Mouse (Mus musculus) testis, adult 2 months (tissue): ENCODE data around the gene Cd4. TPM values are rescaled to one million over a fixed set of nuclear protein-coding genes. Genes with fewer than 3 reads are reported as not detected.
"Not testable (repeated sequence)": the region's sequence is repeated elsewhere in the genome, so short reads cannot be mapped to it uniquely, and the experiment has no call there.

Source experiments
- H3K27ac ChIP-seq: fragments of 200-500 bp; 2 replicates; pipeline ENCODE4 v1.5.1; 2012; ENCODE audit warnings: low read depth, low read length; ENCODE audit not compliant: control insufficient read depth, insufficient read depth
- H3K27me3 ChIP-seq: fragments of 200-500 bp; 2 replicates; pipeline ENCODE4 v1.6.1; 2012; ENCODE audit warnings: mild to moderate bottlenecking, low read length, moderate library complexity; ENCODE audit not compliant: control insufficient read depth, insufficient read depth
- H3K36me3 ChIP-seq: fragments of 200-500 bp; 2 replicates; pipeline ENCODE4 v1.6.1; 2012; ENCODE audit warnings: mild to moderate bottlenecking, low read length; ENCODE audit not compliant: control insufficient read depth, insufficient read depth
- H3K4me1 ChIP-seq: fragments of 200-500 bp; 2 replicates; pipeline ENCODE4 v1.6.1; 2012; ENCODE audit warnings: low read length; ENCODE audit not compliant: control insufficient read depth, insufficient read depth
- H3K4me3 ChIP-seq: fragments of 200-500 bp; 2 replicates; pipeline ENCODE4 v1.5.1; 2012; ENCODE audit warnings: low read depth, mild to moderate bottlenecking, low read length, moderate library complexity, mixed read lengths; ENCODE audit not compliant: control insufficient read depth
- CTCF ChIP-seq: fragments of 200-500 bp; IDR thresholded peaks from 2 replicates; pipeline ENCODE4 v1.5.1; 2012; ENCODE audit warnings: low read depth, mild to moderate bottlenecking, inconsistent platforms, low read length, moderate library complexity; ENCODE audit not compliant: control insufficient read depth, insufficient read depth, insufficient replicate concordance
- POLR2A ChIP-seq: fragments of 200-500 bp; IDR thresholded peaks from 2 replicates; pipeline ENCODE4 v1.6.1; 2012; ENCODE audit warnings: low read depth, mild to moderate bottlenecking, inconsistent platforms, low read length, moderate library complexity; ENCODE audit not compliant: control insufficient read depth
- polyA plus RNA-seq: library from polyadenylated mRNA; depleted of rRNA; stranded (reverse); fragments of >200 nt; gene quantifications from 2 replicates; pipeline ENCODE4 v1.2.3, GENCODE M21; 2012

Gene Cd4
- polyA plus RNA-seq, 1 experiment = 0.67 TPM

DNA sequence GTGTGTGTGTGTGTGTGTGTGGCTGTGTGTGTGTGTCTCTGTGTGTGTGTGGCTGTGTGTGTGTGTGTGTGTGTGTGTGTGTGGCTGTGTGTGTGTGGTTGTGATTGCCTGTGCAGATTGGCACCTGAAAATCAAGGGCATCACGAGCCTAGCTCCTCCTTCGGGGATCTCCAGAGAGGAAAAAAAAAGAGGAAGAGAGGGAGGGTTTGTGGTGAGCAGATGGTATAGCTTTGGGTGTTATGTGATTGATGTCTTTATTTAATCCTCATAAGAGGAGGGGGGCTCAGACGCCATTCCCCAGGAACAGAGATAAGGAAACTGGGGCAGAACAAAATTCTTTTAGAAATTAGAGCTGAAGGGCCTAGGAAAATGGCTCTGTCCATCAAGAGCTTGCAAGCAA is 10.3 kb upstream of the Cd4 start:
- TF ChIP-seq CTCF = no peak
- no peak for TF ChIP-seq POLR2A
- Histone ChIP-seq H3K4me1 (peaks cover under 1% of the 10 kb centered on the region), H3K27ac (no peak overlapping the region), H3K4me3 (no peak overlapping the region), H3K27me3 (no peaks in the 10 kb centered on the region), H3K36me3 (no peaks in the 10 kb centered on the region)

DNA sequence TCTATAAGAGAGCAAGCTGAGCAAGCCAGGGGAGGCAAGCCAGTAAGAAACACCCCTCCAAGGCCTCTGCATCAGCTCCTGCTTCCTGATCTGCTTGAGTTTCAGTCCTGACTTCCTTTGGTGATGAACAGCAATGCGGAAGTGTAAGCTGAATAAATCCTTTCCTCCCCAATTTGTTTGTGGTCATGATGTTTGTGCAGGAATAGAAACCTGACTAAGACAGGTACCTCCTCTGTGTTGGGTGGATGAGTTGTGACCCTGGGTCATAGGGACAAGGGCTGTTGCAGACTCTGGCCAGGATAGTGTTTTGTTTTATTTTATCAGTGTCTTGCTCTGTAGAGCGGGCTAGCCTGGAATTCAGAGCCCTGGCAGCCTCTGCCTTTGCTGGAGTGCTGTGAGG is 6.1 kb upstream of the Cd4 start:
- not testable (repeated sequence) for H3K27me3 ChIP-seq, H3K36me3 ChIP-seq, H3K4me3 ChIP-seq, H3K4me1 ChIP-seq, H3K27ac ChIP-seq

GRCm38 (mm10) chr6:124890997-124891396 is 3.0 kb upstream of the Cd4 start:
- TF ChIP-seq POLR2A (no peak), CTCF (no peak)
- H3K36me3 ChIP-seq = no peaks in the 10 kb centered on the region
- no peaks in the 10 kb centered on the region for H3K27me3 ChIP-seq

GRCm38 (mm10) chr6:124888555-124889125 is 619 bp upstream of the Cd4 start:
- no peak for TF ChIP-seq CTCF
- no peak for TF ChIP-seq POLR2A
- Histone ChIP-seq H3K36me3 (no peaks in the 10 kb centered on the region), H3K27ac (no peak overlapping the region), H3K4me1 (no peaks in the 10 kb centered on the region; the same call in 1 of the 2 replicates), H3K27me3 (no peaks in the 10 kb centered on the region), H3K4me3 (no peak overlapping the region)

More at GRCm38 (mm10) chr6:124890997-124891396, 3.0 kb upstream of the Cd4 start:
- Histone ChIP-seq H3K4me3 (no peak overlapping the region), H3K27ac (no peak overlapping the region), H3K4me1 (no peaks in the 10 kb centered on the region)

- no peak for TF ChIP-seq CTCF
- no peak for TF ChIP-seq POLR2A
- H3K4me3 ChIP-seq = no peak overlapping the region
Observed at GRCm38 (mm10) chr6:124885956-124886381, 2.1 kb downstream of the Cd4 start.

DNA sequence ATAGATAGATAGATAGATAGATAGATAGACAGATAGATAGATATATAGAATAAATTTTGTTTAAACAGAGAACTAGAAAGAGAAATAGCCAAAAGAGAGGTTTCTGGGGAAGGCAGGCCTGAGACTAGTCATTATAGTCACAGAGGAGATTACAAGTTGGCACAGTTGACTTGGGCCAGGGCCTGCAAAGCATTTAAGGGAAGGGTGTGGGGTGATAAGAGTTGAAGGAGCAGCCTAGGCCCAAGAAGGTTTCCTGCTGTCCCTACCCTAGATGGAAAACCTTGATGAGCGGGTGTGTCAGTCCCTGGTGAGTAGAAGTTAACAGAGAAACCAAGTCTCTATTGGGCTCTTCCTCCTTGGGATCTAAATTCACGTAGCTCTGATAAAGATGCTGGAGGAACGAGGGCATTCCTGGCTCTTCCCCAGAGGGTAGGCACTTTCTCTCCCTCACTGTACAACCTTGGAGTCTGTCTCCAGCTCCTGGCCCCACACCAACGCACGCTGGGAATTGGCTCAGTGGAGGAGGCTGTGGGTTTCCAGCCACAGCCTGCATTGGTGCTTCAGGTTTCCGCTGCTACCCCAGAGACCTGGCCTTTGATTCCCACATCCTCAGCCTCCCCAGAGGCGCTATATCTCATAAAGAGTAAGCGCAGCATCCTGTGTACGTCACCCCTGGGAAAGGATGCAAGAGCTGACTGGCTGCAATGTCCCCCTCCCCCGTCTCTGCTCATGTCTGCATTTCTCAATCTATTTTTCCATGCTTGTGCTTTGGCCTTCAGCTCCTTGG is 3.1 kb downstream of the Cd4 start:
- Histone ChIP-seq H3K4me3 (no peak overlapping the region), H3K4me1 (no peaks in the 10 kb centered on the region; the same call in 1 of the 2 replicates), H3K36me3 (no peaks in the 10 kb centered on the region), H3K27me3 (no peaks in the 10 kb centered on the region), H3K27ac (no peak overlapping the region)
- TF ChIP-seq POLR2A (no peak), CTCF (no peak)

More at GRCm38 (mm10) chr6:124885956-124886381, 2.1 kb downstream of the Cd4 start:
- no peaks in the 10 kb centered on the region; the same call in 1 of the 2 replicates for H3K4me1 ChIP-seq
- H3K27ac ChIP-seq = no peak overlapping the region
- H3K27me3 ChIP-seq = no peaks in the 10 kb centered on the region
- no peaks in the 10 kb centered on the region for H3K36me3 ChIP-seq

DNA sequence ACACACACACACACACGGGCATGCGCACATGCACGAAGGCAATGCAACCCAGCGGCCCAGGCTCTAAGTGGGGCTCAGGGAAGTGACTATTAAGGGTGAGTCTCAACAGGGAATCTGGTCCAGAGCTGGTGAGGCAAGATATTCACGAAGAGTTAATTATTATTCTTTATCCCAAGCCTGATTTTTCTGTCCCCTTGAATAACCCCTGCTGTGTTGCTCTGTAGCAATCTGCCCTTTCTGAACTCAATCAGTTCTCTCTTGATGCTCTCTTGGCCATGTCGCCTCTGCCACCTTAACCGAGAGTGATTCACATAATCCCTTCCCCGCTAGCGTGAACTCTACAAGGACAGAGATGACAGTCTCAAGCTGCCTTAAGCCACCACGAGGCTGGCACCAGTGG is 4.7 kb downstream of the Cd4 start:
- no peak overlapping the region for H3K27ac ChIP-seq

More for the DNA sequence above, 4.7 kb downstream of the Cd4 start:
- H3K36me3 ChIP-seq = no peaks in the 10 kb centered on the region
- H3K27me3 ChIP-seq = no peaks in the 10 kb centered on the region
- H3K4me3 ChIP-seq = no peak overlapping the region
- H3K4me1 ChIP-seq = no peaks in the 10 kb centered on the region; the same call in 1 of the 2 replicates
- TF ChIP-seq CTCF (no peak), POLR2A (no peak)
